Mouse (Mus musculus) layer of hippocampus, adult 9-10 months (tissue): ENCODE results near the gene Foxn1.

Experiments
- DNase-seq: peaks from one replicate; pipeline ENCODE4 v3.0.0; 2022; ENCODE audit warnings: low spot score

Gene Foxn1

GRCm38 (mm10) chr11:78327215-78327614 lies 59.1 kb downstream of the Foxn1 start:
- DNase-seq, result no peak

GRCm38 (mm10) chr11:78324965-78325364 lies 61.4 kb downstream of the Foxn1 start:
- no peak for DNase-seq

DNA sequence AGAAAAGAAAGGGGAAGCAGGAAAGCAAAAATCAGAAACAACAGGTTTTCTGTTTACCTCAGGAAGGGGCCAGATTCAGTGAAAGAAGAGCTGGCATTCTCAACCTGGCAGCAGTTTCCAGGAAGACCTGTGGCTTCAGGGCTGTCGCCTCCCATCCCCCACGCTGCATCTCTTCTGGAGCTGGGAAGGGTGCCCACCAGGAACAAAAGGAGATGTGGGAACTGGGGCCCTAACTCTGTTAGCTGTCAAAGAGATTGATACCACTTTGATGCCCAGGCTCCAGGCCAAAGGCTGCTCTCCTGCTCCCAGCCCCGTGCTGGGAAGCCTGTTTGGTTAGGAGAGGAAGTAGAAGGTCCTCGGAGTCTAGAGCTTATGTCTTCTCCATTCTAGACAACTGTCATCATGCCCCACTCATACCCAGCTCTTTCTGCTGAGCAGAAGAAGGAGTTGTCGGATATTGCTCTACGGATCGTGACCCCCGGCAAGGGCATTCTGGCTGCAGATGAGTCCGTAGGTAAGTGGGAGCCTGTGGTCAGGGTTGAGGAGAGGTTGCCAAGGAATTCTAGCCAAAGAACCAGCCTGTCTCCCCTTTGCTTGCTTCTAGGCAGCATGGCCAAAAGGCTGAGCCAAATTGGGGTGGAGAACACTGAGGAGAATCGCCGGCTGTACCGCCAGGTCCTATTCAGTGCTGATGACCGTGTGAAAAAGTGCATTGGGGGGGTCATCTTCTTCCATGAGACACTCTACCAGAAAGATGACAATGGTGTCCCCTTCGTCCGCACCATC lies 62.2 kb downstream of the Foxn1 start:
- no peak for DNase-seq

DNA sequence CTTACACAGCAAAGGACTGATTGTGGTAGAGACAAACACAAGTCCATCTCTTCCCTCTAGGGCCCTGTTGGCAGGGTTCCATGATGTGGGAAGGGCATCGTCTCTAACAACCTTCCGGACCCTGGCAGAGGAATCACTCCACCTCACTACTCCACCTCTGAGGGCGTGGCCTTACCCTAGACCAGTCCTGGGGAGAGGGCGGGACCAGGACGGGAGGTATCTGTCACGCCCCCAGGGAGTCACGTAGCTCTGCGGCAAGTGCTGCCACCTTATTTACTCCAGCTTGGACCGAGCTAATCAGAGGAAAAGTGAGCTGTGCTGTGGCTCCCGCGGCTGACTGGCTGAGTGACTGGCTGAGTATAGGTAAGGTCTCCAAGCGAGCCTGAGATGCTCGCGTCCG lies 63.5 kb downstream of the Foxn1 start, which contains the start of gene Aldoc:
Gene Aldoc, plus strand, starts transcription at position 109 of the 400 bp plus-strand sequence.
- no peak for DNase-seq

GRCm38 (mm10) chr11:78322076-78322831 lies 64.1 kb downstream of the Foxn1 start:
- DNase-seq, result no peak

- no peak for DNase-seq
These were observed 67.9 kb downstream of the Foxn1 start for GRCm38 (mm10) chr11:78318411-78318810.

DNA sequence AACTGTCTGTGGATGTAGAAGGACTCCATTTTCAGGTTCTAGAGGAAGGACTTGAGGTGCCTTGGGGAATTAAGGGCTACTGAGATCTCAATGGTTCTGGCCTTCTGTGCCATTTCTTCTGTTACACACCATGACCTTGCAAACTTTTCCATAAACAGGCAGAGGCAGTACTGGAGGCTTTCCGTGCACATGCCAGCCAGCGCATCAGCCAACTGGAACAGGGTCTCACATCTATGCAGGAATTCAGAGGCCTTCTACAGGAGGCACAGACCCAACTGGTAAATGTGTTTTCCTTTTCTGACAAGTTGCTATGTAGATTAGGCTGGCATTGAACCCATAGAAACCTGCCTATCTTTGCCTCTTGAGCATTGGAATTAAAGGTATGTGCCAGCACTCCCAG lies 72.7 kb downstream of the Foxn1 start:
- DNase-seq, result no peak

GRCm38 (mm10) chr11:78310861-78311511 lies 75.4 kb downstream of the Foxn1 start:
- no peak for DNase-seq
